Mouse (Mus musculus): Measurements from ENCODE around the gene Tex13b.
"Not testable (repeated sequence)": the region's sequence is repeated elsewhere in the genome, so short reads cannot be mapped to it uniquely, and the experiment has no call there.

Gene Tex13b

GRCm38 (mm10) chrX:140813312-140814006 is at the start of gene Tex13b:
Gene Tex13b (minus strand): TSS chrX:140813433.
- no peak for DNase-seq (ENCODE audit: low spot score)

DNA sequence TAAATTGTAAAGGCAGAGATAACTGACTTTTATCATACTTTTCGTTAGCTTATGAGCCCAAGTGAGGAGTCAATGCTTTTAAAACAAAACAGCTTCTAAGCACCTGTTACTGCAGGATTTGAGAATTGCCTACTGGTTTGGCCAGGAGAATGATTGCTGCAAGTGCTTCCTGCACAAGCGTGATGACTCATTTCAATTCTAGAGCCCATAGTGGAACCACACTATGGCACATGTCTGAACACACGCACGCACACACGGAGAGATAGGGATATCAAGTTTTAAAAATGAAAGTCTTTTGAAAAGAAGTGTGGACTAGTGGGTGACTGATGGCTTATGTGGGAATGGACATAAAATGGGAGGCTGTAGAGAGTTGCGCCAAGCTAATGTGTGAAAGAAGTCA is 49.5 kb upstream of the Tex13b start:
- no peak for DNase-seq (ENCODE audit: low spot score)

DNA sequence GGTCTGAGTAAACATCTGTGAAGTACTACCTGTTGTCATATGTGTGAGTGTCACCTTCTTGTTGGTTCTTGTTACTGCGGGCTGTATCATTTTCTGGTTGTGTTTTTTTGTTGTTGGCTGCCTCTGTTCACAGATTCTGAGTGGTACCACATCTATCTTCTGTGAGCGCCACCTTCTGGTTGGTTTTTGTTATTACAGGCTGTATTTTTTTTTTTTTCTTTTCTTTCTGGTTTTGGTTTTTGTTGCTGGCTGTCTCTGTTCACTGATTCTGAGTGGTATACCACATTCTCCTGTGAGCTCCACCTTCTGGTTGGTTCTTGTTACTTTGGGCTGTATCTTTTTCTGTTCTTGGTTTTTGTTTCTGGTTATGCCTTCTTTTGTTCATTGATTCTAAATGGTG is 44.2 kb upstream of the Tex13b start:
- DNase-seq (ENCODE audit: low spot score): no peak

- not testable (repeated sequence) for DNase-seq (ENCODE audit: low spot score)
Observed at GRCm38 (mm10) chrX:140857040-140857439, 43.8 kb upstream of the Tex13b start.

DNA sequence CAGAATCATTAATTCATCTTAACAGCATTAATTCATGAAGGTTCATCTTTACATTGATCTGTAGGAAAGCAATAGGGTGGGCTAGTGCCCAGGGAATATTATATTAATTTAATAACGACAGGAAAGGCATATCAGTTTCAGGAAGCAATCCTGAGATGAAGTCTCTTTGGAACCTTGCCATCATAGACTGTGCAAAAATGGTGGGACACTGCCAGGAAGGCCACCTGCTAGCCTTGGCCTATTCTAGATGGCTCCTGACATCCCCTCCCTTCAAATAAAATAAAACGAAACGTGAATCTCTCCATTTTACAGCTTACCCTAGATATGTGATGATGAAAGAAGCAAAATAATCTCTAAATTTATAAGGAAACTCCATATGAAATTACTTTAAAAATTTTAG is 41.3 kb upstream of the Tex13b start:
- DNase-seq (ENCODE audit: low spot score): no peak

DNA sequence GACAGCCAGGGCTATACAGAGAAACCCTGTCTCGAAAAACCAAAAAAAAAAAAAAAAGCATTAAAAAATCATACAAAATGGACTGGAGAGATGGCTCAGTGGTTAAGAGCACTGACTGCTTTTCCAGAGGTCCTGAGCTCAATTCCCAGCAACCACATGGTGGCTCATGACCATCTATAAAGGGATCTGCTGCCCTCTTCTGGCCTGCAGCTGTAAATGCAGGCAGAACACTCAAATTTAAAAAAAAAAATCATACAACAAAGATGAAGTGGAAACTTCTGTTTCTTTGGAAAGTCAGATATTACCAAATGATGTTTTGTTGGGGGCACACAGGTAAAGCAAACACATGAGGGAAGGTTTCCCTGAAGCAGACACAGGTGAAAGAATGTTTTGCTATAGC is 32.2 kb upstream of the Tex13b start:
- DNase-seq (ENCODE audit: low spot score): not testable (repeated sequence)

GRCm38 (mm10) chrX:140839887-140840286 is 26.7 kb upstream of the Tex13b start:
- no peak for DNase-seq (ENCODE audit: low spot score)

DNA sequence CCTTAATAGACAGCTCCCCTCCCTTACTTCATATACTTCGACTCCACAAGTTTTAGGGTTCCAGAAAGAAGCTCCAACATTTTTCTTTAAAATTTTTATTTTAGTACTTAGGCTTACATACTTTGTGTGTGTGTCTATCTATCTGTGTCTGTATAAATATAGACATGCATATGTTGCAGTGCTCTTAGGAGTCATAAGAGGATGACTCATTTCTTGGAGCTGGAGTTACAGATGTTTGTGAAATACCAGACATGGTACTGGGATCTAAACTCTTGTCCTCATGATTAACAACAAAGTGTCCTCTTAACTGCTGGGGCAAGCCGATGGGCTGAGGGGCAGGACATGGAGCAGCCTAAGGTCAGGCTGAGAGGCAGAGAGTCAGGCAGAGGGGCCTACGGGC is 24.8 kb upstream of the Tex13b start:
- DNase-seq (ENCODE audit: low spot score): no peak

DNA sequence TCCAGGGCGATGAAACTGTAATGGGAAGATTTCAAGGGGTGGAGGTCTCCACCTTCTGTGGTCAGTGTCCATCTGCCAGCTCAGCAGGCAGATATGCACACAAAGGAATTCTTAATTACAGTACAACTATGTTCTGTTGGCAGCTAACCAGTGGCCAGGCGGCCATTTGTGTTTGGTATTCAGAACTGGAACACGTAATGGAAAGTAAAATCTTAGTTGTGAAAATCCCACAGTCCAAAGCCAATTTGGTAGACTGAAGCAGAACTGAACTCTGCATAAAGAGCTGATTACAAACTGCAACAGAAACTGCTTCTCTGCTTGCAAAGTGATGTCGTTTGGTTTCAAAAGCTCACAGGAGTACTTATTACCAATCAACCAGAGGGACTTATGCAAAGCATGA is 18.5 kb upstream of the Tex13b start:
- no peak for DNase-seq (ENCODE audit: low spot score)

GRCm38 (mm10) chrX:140822295-140822694 is 9.1 kb upstream of the Tex13b start:
- DNase-seq (ENCODE audit: low spot score): no peak

DNA sequence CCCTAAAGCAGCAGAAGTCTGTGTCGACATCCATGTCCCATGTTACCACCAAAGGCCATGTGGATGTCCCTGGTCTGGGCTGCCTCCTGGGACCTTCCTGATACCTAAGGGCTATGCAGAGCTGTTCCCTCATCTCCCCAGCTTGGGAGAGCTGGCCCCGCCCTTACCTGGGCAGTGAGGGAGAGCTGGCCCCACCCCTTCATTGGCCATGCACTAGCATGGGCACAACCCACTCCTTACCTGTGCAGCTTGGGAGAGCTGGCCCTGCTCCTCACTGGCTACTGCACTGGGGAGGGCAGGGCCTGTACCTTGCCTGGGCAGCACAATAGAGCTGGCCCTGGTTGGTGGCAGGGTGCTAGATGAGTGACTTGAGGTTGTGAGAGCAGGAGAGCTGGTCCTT is 7.9 kb downstream of the Tex13b start:
- DNase-seq (ENCODE audit: low spot score): no peak

DNA sequence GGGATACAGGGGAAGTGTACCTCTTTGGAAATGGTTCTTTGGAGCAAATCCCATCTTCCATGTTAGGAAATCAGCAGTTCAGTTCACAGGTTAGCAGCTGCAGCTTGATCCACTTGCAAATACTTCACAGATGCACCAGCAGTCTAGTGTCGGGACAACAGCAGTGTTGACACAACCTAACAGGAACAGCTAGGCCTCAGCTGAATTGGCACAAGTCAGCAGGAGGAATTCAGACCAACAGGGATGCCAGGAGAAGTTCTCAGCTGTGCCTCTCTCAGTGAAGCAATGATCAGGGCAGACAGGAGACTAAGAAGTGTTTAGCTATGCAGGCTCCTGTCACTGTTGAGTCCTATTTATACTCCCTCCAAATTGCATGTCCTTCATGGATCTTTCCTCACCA is 43.4 kb downstream of the Tex13b start:
- no peak for DNase-seq (ENCODE audit: low spot score)
